Mouse (Mus musculus) G1E (cell line): ENCODE measurements at regions not wholly inside any gene's neighbourhood (a gene's known extent, or its start where the extent isn't known, plus 50 kb on each side); places are given as distances from the start of the nearest gene placed in this dataset.

Experiments used
- CTCF ChIP-seq: IDR thresholded peaks from 2 replicates; pipeline ENCODE4 v1.5.1; 2012; ENCODE audit warnings: low read depth, low read length, inconsistent platforms, mixed read lengths
- GATA1 ChIP-seq: IDR thresholded peaks from 2 replicates; pipeline ENCODE4 v1.6.1; 2012; ENCODE audit warnings: borderline replicate concordance, low read length, inconsistent platforms, mixed read lengths
- GATA2 ChIP-seq: IDR thresholded peaks from 2 replicates; pipeline ENCODE4 v1.6.1; 2012; ENCODE audit warnings: low read depth, low read length, inconsistent platforms, borderline replicate concordance
- POLR2AphosphoS5 ChIP-seq: IDR thresholded peaks from 2 replicates; pipeline ENCODE4 v1.6.1; 2012; ENCODE audit warnings: low read depth, low read length, inconsistent platforms; ENCODE audit not compliant: insufficient replicate concordance
- TAL1 ChIP-seq: conservative IDR thresholded peaks from 2 replicates; pipeline ENCODE4 v1.6.1; 2012; ENCODE audit warnings: low read depth, low read length, inconsistent platforms, mixed read lengths

DNA sequence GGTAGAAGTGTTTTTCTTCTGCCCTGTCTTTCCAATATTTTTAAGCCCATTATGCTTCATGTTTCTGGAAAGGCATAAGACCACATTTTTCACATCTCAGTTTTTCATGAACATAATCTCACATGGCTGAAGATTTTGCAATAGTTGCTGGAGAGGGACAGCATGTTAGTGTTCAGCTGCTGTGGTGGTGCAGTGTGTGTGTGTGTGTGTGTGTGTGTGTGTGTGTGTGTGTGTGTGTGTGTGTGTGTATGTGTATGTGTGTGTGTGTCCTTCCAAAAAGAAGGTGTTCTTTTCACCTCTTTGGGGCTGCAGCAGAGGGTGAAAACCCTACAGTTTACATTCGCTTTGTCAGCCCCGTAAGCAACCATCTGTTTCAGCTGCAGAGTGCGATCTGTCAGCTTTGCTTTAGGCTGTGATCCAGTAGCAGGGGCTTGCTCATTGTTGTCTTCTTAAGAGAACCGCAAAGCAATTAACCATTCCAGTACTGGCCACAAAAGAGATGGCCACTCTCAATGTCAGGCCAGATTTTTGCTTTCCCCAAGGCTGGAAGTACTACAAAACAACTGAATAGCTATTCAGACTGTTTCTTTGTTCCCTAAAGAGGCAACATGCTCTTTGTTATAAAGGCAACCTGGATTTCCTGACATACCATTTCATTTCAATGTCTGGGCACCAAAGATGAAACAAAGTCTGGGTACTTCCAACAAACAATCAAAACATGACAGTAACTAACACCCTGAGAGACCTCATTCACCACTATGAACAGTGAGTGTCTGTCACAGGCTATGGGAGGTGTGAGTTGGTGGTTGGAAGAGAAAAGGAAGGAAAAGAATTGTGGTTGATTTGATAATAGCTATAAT lies 520.2 kb upstream of the Cited2 start:
- TF ChIP-seq CTCF (no peak), TAL1 (no peak), GATA1 (no peak), POLR2AphosphoS5 (no peak), GATA2 (no peak)
